Mouse (Mus musculus): ENCODE measurements around the gene Hist1h1t. TPM values are rescaled to one million over a fixed set of nuclear protein-coding genes. Genes with fewer than 3 reads are reported as not detected.
"Not testable (repeated sequence)": the region's sequence is repeated elsewhere in the genome, so short reads cannot be mapped to it uniquely, and the experiment has no call there.

Hist1h1t gene
- polyA plus RNA-seq, 1 experiment from 2014 or later, result 0.14 TPM

DNA sequence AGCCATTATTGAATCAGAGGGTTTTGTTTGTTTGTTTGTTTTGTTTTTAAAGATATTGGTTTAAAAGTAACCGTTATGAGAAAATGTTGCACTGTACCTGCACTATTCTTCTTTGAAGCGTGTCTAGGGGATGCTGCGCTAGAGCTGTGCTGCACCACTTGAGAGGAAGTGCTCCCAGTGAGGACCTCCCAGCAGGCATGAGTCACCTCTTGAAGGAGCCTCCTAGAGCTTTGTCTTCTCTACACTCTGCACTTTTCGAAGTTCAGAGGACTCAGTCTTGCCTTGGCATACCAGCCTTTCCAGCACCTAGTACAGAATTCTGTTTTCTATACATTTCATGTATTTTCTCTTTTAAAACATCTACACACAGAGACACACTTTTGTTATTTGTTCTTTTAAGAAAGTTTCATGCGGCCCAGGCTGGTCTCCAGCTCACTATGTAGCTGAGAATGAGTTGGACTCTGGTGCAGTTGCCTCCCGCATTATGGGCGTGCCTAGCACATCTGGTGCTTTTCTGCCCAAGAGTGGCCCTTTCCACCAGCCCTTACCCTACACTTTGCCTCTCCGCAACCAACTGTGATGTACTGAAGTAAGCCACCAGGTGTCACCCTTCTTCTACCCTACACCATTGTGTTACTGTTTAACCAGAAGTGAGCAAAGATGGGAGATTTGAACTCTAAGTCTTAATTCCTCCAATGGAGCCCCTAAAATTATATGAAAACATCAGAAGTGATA, 5.3 kb downstream of the Hist1h1t start:
- H3K27ac ChIP-seq, result no peak overlapping the region
- no peaks in the 10 kb centered on the region for H3K36me3 ChIP-seq
- no peaks in the 10 kb centered on the region for H3K27me3 ChIP-seq
- no peaks in the 10 kb centered on the region for H3K9me3 ChIP-seq (replicated peaks)
- H3K4me2 ChIP-seq, result no peak overlapping the region
- WGBS, result 19% methylated on average over 8 of the region's 8 CpGs
- no peak overlapping the region for H3K9ac ChIP-seq
- peak; percentile 36; the same call in 1 of the 2 replicates for ATAC-seq (replicated peaks; ENCODE audit: insufficient number of reproducible peaks, insufficient read depth, low FRiP score, low read depth)
- no peak overlapping the region for H3K4me3 ChIP-seq
- peaks cover 7% of the 10 kb centered on the region for H3K4me1 ChIP-seq (replicated peaks)

DNA sequence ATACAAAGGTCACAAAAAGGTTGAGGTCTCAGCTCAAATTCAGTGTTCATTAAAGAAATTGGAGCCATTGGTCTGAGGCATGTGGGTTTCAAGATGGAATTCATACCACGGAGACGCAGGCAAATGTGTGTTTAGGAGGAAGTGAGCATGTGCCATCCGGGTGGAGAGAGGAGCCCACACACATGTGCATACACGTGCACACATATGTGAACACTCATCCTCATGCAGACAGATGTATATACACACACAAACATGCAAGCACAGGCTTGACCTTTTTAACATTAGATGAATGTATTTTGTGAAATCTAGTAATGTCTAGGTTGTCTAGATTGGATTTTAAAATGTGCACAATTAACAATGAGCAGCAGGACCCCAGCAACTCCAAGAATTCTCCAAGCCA, 6.6 kb downstream of the Hist1h1t start:
- Histone ChIP-seq H3K4me2 (no peak overlapping the region), H3K27me3 (no peaks in the 10 kb centered on the region), H3K4me3 (no peak overlapping the region), H3K4me1 (replicated peaks) (peaks cover 4% of the 10 kb centered on the region), H3K9ac (no peak overlapping the region), H3K36me3 (no peaks in the 10 kb centered on the region), H3K27ac (no peak overlapping the region), H3K9me3 (replicated peaks) (no peaks in the 10 kb centered on the region)
- WGBS, result 75% methylated on average over 4 of the region's 4 CpGs
- no peak for ATAC-seq (replicated peaks; ENCODE audit: insufficient number of reproducible peaks, insufficient read depth, low FRiP score, low read depth)

- ATAC-seq (replicated peaks; ENCODE audit: insufficient number of reproducible peaks, insufficient read depth, low FRiP score, low read depth); H3K36me3 ChIP-seq; H3K9ac ChIP-seq; H3K27me3 ChIP-seq; H3K4me3 ChIP-seq; H3K9me3 ChIP-seq (replicated peaks); H3K27ac ChIP-seq; H3K4me1 ChIP-seq (replicated peaks); H3K4me2 ChIP-seq: not testable (repeated sequence)
- WGBS, result 77% methylated on average over 2 of the region's 2 CpGs
Observed at GRCm38 (mm10) chr13:23702801-23703200, 7.2 kb downstream of the Hist1h1t start.

DNA sequence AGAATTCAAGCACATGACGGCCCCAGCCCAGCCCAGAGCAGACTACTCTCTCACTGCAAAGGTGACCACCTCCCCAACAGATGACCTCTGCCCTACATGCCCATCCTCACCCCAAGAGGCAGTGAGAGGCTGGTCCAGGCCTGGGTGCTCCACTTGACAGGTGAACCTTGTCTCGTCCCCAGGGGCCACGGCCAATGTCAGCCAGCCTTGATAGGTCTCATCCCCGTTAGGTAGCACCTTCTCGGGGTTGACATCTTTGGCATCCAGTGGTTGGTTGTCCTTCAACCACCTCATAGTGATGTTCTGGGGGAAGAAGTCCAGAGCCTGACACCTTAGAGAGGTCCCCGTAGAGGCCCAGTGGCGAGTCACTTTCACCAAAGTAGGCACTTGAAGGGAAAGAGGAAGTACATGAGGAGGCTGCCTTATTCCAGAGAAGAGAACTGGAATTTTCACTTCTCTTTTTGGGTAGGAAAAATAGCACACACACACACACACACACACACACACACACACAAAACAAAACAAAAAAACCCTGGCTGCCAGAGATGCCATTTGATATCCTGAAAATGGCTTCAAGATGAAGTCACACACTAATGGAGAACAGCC, 10.2 kb downstream of the Hist1h1t start:
- H3K36me3 ChIP-seq, result no peaks in the 10 kb centered on the region
- peaks cover 18% of the 10 kb centered on the region for H3K4me1 ChIP-seq (replicated peaks)
- WGBS, result 85% methylated on average over 7 of the region's 7 CpGs
- no peaks in the 10 kb centered on the region for H3K9me3 ChIP-seq (replicated peaks)
- H3K4me3 ChIP-seq, result no peak overlapping the region
- no peak overlapping the region for H3K9ac ChIP-seq
- no peaks in the 10 kb centered on the region for H3K27me3 ChIP-seq
- no peak overlapping the region for H3K27ac ChIP-seq
- no peak overlapping the region for H3K4me2 ChIP-seq
- ATAC-seq (replicated peaks; ENCODE audit: insufficient number of reproducible peaks, insufficient read depth, low FRiP score, low read depth), result no peak

GRCm38 (mm10) chr13:23706771-23707170, 11.2 kb downstream of the Hist1h1t start:
- H3K4me1 ChIP-seq (replicated peaks), result peaks cover 18% of the 10 kb centered on the region
- H3K4me3 ChIP-seq, result no peak overlapping the region
- H3K9ac ChIP-seq, result no peak overlapping the region
- 91% methylated on average over 12 of the region's 12 CpGs for WGBS
- no peaks in the 10 kb centered on the region for H3K27me3 ChIP-seq
- H3K4me2 ChIP-seq, result no peak overlapping the region
- H3K27ac ChIP-seq, result no peak overlapping the region
- no peaks in the 10 kb centered on the region for H3K36me3 ChIP-seq
- ATAC-seq (replicated peaks; ENCODE audit: insufficient number of reproducible peaks, insufficient read depth, low FRiP score, low read depth), result no peak
- no peaks in the 10 kb centered on the region for H3K9me3 ChIP-seq (replicated peaks)

DNA sequence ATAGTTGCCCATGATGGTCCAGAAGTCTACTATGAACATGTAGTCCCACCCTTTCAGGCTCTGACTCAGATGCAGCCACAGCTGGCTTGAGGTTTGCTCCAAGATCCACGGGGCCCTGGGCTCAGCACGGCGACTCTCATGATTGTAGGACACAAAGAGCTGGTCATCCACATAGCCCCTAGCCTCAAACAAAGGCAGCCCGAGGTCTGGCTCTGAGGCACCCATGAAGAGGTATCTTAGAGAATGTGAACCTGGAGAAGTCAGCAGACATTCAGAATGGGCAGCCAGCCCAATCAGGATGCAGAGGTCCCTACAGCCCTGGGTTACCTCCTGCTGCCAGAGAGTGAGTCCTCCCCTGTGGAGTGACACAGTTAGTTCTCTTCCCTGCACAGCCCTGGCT, 12.4 kb downstream of the Hist1h1t start:
- H3K9me3 ChIP-seq (replicated peaks), result no peaks in the 10 kb centered on the region
- no peaks in the 10 kb centered on the region for H3K27me3 ChIP-seq
- no peak overlapping the region for H3K27ac ChIP-seq
- no peak overlapping the region for H3K4me2 ChIP-seq
- peaks cover 18% of the 10 kb centered on the region for H3K4me1 ChIP-seq (replicated peaks)
- no peak overlapping the region for H3K4me3 ChIP-seq
- no peak overlapping the region for H3K9ac ChIP-seq
- ATAC-seq (replicated peaks; ENCODE audit: insufficient number of reproducible peaks, insufficient read depth, low FRiP score, low read depth), result no peak
- no peaks in the 10 kb centered on the region for H3K36me3 ChIP-seq
- WGBS, result 83% methylated on average over 4 of the region's 4 CpGs

DNA sequence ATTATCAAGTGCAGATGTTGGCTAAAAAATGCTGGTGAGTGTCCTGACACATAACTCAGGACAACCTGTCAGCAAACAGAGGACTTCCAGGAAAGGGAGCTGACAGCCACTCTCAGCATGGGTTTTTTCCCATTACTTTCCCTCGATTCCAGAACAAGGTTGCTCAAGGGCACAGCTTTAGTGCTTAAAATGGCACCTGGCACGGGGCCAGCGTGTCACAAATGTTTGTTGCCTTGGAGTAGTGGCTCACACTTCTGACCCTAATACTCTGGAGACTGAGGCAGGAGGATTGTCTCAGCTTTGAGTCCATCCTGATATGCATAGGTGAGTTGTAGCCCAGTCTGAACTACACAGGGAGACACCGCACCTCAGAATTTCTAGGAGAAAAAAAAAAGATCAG, 13.0 kb downstream of the Hist1h1t start:
- H3K9ac ChIP-seq, result no peak overlapping the region
- no peak overlapping the region for H3K27ac ChIP-seq
- no peaks in the 10 kb centered on the region for H3K27me3 ChIP-seq
- H3K9me3 ChIP-seq (replicated peaks), result no peaks in the 10 kb centered on the region
- H3K4me1 ChIP-seq (replicated peaks), result peaks cover 18% of the 10 kb centered on the region
- no peak overlapping the region for H3K4me3 ChIP-seq
- no peak overlapping the region for H3K4me2 ChIP-seq
- 48% methylated on average over 4 of the region's 4 CpGs for WGBS
- no peaks in the 10 kb centered on the region for H3K36me3 ChIP-seq
- ATAC-seq (replicated peaks; ENCODE audit: insufficient number of reproducible peaks, insufficient read depth, low FRiP score, low read depth), result no peak

GRCm38 (mm10) chr13:23709714-23710373, 14.2 kb downstream of the Hist1h1t start:
- H3K27ac ChIP-seq, result peak overlapping the region; percentile 17
- WGBS, result 38% methylated on average over 15 of the region's 15 CpGs

GRCm38 (mm10) chr13:23710374-23711089, 14.9 kb downstream of the Hist1h1t start, which contains the start of gene Hfe:
Gene Hfe, minus strand, starts transcription at chr13:23710854.
- Histone ChIP-seq H3K4me3 (peak within 1 kb of the TSS; percentile 56), H3K27ac (peak within 1 kb of the TSS; percentile 17), H3K9ac (peak within 1 kb of the TSS; percentile 56), H3K27me3 (no peaks in the 10 kb centered on the region), H3K9me3 (replicated peaks) (no peaks in the 10 kb centered on the region), H3K4me1 (replicated peaks) (peaks cover 18% of the 10 kb centered on the region), H3K36me3 (no peaks in the 10 kb centered on the region), H3K4me2 (peak within 1 kb of the TSS; percentile 87)
- 1% methylated on average over 17 of the region's 17 CpGs for WGBS
- peak; percentile 47 for ATAC-seq (replicated peaks; ENCODE audit: insufficient number of reproducible peaks, insufficient read depth, low FRiP score, low read depth)

More at GRCm38 (mm10) chr13:23709714-23710373, 14.2 kb downstream of the Hist1h1t start:
- Histone ChIP-seq H3K9ac (peak overlapping the region; percentile 56), H3K9me3 (replicated peaks) (no peaks in the 10 kb centered on the region), H3K4me1 (replicated peaks) (peaks cover 18% of the 10 kb centered on the region), H3K4me3 (peak overlapping the region; percentile 56), H3K36me3 (no peaks in the 10 kb centered on the region), H3K4me2 (peak overlapping the region; percentile 87), H3K27me3 (no peaks in the 10 kb centered on the region)
- no peak for ATAC-seq (replicated peaks; ENCODE audit: insufficient number of reproducible peaks, insufficient read depth, low FRiP score, low read depth)

- WGBS, result 48% methylated on average over 5 of the region's 5 CpGs
- no peaks in the 10 kb centered on the region for H3K27me3 ChIP-seq
- no peak for ATAC-seq (replicated peaks; ENCODE audit: insufficient number of reproducible peaks, insufficient read depth, low FRiP score, low read depth)
- no peaks in the 10 kb centered on the region for H3K9me3 ChIP-seq (replicated peaks)
- H3K4me3 ChIP-seq, result no peak overlapping the region
- H3K4me2 ChIP-seq, result no peak overlapping the region
- H3K9ac ChIP-seq, result no peak overlapping the region
- no peaks in the 10 kb centered on the region for H3K36me3 ChIP-seq
- peaks cover 4% of the 10 kb centered on the region; the same call in 1 of the 2 replicates for H3K4me1 ChIP-seq (replicated peaks)
- no peak overlapping the region for H3K27ac ChIP-seq
Observed at GRCm38 (mm10) chr13:23716261-23717042, 20.8 kb downstream of the Hist1h1t start.

Data from heart, embryonic 15.5 days (tissue).